Mouse (Mus musculus) common myeloid progenitor, adult 5-6 weeks (primary cell): Measurements from ENCODE around the gene Borcs8. TPM values are rescaled to one million over a fixed set of nuclear protein-coding genes. Genes with fewer than 3 reads are reported as not detected.

Source experiments
- ATAC-seq: replicated peaks from 2 replicates; pipeline ENCODE4 v1.8.0; 2016; ENCODE audit warnings: low read depth, mild to moderate bottlenecking, moderate TSS enrichment, inconsistent platforms; ENCODE audit not compliant: poor library complexity, severe bottlenecking
- total RNA-seq: library from RNA; stranded (forward); fragments of 200-1000, 187-1606 nt; gene quantifications from 2 replicates; pipeline ENCODE4 v1.2.3, GENCODE M21; 2017

Borcs8 gene
- total RNA-seq: 37.0 and 39.2 TPM in 2 replicates

DNA sequence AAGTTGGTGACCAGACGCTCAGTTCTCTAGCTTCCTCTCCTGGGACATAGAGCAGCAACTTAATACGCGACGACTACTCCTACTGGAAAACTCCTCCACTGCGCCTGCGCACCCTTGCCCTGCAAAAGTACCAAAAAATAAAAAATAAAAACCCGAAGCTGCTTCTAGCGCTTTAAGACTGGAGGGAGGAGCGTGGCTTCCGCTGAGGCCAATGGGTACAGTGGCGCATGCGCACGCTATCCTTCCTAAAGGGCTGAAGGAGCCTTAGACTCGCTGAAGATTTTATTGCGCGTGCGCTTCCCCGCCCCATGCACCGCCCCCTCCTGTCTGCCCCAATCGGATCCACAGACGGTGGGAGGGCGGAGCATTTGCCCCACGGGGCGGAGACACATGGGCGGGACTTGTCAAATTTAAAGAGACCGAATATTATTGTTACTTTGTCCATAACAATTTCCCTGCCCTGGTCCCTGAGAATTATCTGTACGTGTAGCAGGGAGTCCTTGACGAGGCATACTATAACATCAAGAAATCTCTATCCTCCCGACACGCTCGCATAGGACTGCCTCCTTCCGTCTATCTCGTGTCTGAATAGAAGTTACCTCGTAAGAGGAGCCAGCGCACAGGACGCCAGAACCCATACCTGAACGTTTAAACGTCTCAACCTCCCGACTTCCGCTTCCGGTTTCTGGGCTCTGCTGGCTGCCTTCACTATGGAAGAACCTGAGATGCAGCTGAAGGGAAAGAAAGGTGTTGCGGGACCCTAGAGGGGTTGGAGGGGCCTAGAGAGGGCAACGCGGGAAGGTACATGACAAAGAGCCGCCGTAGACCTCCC lies at the start of gene Borcs8, which contains the start of the genes Rfxank and Mef2b:
Gene Borcs8, plus strand, starts transcription at position 474 of the 832 bp plus-strand sequence.
Gene Rfxank, minus strand, starts transcription at position 129 of the 832 bp plus-strand sequence.
Gene Mef2b, plus strand, starts transcription at position 686 of the 832 bp plus-strand sequence.
- ATAC-seq: peak; percentile 95

DNA sequence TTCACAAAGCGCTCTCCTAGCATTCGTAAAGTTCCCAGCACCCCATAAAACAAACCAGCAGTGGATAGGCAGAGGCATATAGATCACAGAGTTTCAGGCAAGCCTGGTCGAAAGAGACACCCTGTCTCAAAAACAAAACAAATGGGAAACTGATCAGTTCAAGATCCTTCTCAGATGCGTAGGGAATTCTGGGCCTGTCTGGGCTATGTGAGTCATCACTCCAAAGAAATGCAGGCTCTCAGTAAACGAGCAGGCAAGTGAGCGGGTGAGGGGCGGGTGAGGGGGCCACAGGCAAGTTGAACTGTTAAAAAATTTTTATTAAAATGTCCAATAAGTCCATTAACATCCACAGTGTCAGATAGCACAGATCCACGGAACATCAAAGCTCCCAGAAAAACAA lies 46.5 kb upstream of the Borcs8 start:
- ATAC-seq: no peak

DNA sequence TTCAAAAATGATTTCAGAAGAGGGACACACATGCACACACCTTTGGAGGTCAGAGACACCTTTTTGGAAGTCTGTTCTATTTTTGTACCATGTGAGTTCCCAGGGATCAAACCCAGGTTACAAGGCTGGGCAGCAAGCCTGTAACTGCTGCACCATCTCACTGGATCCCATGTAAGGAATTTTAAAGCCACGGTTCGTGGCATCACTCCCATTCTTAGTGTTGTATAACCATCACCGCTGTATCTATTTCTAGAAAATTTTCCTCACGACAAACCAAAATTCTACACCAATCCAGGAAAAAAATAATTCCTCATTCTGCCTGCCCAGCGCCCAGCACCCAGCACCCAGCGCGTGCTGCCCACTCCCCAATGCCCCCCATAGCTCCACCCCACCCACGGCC lies 40.0 kb upstream of the Borcs8 start:
- no peak for ATAC-seq

DNA sequence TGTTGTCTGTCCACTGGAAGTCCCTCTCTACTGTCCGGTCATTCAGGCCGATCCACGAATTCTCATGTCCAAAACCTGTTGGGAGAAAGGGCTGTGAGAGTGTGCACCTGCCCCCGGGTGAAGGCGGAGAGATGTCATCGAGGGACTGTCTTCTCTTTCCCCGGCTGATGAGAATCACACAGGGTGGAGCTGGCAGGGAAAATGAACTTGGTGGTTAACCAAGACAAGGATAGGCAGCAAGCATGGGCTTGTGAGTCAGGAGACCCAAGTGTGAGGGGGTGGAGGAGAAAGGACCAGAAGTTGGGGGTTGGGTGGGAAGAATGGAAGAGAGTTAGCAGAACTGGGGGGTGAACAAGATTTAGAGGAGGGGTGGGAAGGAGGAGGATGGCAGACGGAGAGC lies 39.1 kb upstream of the Borcs8 start:
- no peak for ATAC-seq

DNA sequence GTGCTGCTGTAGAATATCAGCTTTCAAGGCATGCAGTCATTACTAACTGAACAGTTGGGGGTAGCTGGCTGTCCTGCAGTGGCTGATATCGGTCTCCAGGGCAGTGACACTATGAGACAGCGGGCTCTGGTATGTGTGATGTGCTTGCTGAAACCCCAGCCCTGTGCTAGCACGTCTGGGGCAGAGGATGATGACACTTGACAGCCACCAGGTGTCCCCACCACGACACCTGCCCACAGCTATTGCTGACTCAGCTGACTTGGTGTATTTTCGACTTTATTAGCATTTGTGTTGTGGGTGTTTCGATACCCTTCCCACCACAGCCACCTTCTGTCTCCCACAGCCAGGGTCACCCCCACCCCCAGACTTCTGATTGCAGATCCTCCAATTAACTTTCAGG lies 34.8 kb upstream of the Borcs8 start:
- ATAC-seq: peak; percentile 94

DNA sequence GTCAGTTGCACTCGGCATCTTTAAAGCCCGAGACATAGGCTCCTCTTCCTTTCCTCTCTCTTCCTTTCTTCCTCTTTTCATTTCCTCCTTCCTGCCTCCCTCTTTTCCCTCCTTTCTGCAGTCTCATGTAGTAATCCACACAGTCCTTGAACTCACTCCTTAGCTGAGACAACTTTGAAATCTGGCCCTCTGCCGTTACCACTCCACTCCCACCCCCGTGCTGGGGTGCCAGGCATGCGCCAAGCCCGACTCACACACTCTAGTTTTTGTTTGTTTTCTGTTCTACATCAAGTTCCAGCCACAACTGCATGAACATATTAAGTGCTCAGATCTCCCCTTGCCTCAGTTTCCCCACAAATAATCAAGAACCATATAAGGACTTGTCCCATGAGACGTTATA lies 34.4 kb upstream of the Borcs8 start:
- ATAC-seq: no peak

DNA sequence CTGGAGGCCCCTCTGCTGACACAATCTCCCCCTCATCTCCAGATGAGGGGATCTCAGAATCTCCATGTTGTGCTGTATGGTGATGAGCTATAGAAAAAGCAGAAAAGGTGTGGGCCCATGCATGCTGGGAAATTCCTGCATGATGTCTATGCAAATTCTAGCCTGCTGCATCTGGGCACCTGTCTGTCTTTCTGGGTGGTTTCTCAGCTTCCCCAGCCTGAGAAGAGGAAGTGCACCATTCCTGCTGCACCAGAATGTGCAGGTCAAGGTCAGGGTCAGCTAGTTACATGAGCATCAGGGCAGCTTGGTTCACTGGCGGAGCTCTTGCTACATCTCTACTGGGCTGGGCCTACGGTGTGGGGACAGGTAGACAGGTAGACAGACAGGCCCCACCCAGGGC lies 28.8 kb upstream of the Borcs8 start:
- no peak for ATAC-seq

DNA sequence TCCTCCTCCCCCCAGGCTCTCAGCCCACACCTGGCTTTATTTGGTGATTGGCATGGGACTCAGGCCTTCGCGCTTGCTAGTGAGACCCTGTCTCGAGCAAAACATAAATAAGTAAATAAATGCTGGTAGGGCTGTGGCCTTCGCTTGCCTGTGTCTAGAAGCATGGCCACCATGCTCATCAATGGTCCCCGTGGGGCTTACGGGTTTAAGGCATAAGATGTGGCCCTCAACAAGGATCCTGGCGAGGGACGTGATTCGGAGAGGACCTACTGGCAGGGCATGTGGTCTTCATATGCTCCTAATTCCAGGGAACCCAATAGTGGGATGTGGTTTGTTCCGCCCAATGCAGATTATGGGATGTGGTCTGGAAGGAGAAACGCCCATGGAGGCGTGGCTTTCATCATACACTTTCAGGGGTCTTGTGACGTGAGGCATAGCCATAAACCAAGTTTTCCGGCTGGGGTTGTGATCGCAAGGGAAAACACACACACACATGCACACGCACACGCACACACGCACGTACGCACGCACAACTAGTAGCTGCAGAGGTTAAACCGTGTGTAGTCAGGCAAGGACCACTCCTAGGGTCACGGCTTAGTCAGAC lies 28.0 kb upstream of the Borcs8 start:
- ATAC-seq: no peak

DNA sequence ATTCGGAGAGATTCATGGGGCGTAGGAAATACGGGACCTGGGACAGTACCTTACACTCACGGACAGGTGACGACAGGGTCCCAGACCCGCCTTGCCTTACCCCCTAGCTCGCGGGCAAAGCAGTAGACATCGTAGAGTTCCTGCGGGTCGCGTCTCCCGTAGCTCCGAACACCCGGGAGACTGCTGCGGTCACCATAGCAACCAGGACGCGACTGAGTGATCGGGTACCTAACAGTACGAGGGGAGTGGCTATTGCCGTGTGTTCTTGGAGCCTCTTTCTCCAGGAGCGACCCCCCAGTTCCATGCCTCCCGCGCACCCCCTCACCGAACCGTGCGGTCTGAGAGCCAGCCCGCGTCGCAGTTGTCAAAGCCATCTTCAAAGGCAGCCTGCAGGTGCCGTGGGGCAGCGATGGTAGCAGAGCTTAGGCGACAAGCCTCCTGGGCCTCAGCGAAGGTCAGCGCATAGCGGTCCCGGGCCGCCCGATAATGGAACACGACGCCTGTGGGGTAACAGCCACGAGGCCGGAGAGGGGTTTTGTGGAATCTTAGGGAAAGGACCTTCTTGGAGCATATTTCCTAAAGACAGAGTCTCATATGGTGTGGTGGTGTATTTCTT lies 26.8 kb upstream of the Borcs8 start:
- no peak for ATAC-seq

DNA sequence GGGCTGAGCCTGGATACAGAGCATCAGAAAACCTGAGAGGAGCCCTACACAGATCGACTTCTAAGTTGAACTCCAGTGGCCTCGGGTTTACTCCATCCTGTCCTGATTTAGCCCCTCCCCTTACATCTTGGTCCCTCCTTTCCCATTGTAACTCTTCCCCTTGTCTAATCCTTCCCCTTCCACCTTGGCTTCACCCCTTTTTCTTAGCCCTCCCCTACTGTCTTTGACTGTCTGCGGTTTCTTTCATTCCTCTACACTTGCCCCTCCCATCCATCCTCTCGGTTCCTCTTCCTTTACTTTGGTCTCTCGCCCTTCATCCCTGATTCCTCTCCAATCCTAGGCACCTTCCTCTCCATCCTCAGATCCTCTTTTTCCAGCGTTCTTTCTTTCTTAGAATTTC lies 24.8 kb upstream of the Borcs8 start:
- peak; percentile 51 for ATAC-seq

DNA sequence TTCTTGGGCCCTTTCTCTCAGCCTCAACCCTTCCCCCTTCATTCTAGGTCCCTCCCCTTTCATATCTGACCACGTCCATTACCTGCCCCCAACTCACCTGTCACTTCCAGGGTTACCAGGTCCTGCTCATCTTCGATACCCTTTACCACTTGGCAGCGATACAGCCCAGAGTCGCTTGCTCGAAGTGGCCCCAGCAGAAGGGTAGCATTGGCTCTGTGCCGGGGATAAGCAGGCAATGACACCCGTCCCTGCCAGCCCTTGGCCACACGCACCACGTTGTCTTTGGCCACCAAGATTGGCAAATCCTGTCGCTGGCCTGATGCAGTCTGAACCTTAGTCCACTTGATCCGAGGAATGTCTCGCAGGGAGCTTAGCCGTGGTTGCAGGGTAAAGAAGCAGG lies 24.4 kb upstream of the Borcs8 start:
- ATAC-seq: no peak

DNA sequence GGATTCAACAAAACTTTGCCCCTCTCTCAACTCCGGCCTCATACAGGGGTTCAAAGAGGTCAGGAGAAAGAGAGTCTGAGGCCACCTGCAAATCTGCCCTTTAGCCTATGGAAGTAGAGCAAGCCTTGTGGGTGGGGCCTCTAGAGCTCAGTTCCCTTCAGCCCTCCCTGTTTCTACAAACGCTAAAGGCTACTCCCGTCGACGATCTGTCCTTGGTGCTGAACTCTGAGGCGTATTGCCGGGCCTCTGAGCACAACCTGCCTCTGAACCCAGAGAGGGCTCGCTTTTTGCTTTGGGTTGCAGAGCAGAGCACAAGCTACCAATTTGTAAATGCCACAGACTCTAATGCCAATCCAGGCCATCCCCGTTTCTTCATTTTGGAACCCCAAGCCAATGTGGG lies 21.7 kb upstream of the Borcs8 start:
- ATAC-seq: peak; percentile 70

DNA sequence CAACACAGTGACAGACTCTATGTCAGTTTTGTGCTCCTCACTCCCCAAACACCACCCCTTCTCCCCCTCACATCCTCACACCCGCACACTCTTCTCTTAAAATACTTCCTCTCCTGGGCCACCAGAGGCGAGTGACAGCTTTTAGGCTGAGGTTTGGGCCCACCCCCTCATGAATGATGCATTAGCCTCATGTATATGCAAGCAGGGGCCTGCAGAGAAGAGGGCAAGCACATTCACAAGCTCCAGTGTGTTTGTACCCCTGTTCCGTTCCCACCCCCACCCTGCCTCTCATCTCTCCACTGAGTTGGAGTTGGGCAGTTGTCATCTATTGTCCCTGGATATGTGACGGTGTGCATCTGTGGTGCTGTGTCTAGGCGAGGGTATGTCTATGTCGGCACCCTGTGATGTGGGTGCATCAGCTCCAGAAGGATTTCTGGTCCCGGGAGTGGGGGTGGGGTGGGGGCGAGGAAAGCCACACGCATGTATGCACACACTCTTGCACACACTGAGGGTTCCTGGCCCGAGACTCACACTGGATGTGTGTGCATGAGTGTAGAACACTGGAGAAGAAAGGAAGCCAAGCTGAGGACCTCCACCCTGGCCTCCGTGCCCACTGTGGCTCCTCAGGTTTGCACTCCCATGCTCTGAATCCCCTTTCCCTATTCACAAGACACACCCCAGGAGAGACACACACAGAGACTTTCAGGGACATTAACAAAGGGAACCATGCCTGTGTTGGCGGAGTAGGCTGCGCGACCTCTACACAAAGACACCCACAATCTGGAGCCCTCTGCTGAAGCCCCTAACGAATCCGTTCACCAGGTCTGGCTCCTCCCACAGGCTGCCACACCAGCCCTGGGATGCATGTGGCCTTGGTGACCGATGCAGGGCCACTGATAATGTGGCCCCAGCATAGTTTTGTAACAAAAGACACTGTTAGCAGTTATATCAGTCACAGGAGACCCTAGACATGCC lies 20.3 kb upstream of the Borcs8 start:
- no peak for ATAC-seq

DNA sequence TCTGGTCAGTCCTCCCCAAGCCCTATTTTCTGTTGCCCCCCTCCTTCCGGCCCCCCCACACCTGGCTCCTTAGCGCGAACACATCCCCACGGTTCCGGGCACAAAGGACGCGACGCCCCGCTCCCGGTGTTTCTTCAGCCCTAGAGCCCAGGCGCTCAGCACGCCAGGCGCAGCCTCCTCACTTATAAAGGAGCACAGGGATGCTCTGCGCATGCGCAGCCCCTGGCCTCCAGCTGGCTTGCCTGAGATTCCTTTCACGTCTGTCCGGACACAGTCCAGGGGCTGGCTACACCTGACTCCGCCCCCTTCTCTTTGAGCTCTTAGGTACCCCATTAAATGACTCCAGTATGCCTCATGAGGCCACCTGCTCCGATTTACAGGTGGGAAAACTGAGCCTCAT lies 18.6 kb upstream of the Borcs8 start, which contains the start of gene Ncan:
Gene Ncan, minus strand, starts transcription at position 207 of the 400 bp plus-strand sequence.
- peak; percentile 28; the same call in 1 of the 2 replicates for ATAC-seq

DNA sequence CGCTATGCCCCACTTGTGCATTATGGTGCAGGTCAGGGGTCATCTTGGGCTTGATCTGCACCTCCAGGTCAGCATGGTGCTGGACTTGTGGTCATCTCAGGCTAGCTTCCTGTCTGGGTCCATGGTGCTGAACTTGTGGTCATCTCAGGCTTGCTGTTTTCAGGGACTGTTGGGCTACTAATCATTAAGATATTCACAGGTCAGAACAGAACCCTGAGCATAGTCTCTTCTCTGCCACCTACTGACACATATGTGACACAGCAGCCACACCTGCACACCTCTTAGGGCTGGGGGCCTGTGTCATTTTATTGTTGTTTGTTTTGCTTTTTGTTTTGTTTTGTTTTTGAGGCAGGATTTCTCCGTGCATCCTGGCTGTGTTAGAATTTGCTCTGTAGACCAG lies 16.4 kb upstream of the Borcs8 start:
- peak; percentile 66 for ATAC-seq

DNA sequence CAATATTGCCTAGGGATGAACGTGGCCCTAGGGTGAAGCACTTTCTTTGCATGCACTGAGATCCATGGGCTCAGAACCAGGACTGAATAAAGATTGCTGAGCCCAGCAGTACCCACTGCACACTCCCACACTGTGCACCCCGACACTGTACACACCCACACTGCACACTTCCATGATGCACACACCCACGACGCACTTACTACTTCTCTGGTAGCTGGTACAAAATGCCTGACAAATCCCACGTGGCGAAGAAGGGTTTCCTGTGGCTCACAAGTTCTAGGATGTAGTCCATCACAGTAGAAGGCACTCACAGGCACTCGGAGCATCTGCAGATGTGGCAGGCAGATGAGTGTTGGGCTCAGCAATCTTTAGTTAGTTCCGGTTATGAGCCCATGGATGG lies 14.3 kb upstream of the Borcs8 start:
- ATAC-seq: no peak

DNA sequence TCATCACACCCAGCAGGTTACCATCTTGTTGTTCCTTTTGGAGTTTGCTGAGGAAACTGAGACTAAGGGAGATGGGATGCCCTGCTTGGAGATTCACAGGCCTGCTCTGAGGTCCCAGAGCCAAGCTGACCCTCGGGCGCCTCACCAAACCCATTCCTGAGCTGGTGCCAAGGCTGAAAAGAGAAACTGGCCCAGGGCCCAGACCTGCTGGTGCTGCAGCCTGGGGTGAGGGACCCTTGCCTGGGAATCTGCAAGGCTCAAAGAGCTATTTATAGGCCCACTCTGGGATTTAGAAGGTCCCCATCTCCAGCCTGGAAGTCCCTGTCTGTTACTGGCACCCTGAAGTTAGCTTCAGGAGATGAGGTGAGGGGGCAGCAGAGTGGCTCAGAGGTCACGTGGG lies 10.9 kb upstream of the Borcs8 start:
- no peak for ATAC-seq

DNA sequence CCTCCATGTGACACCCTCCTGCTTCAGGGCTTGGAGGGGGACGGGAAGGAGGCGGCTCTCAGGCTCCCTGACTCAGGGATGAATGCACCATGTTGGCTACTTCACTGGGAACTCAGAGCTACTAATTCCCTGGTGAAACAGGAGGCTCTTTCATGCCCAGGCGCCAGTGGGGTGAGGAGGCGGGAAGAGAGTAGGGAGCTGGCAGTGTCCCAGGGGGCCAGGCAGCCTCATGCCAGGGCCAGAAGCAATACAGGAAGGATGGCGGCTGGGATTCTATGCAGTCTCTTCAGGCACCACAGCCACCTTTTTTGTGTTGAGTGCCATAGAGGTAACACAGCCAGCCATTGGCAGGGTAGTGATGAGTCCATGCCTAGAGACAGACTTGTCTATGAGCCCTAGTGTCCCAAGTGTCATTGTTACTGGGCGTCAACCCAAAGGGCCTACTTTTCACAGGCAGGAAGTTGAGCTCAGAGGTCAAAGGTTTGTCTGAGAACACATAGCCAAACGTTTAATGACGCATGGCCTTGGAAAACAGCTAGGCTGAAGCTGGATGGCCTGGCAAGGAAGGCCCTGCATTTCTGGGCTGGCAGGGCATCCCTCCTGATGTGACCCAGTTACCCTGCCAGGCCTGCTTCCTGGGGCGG lies 9.9 kb upstream of the Borcs8 start:
- no peak for ATAC-seq

DNA sequence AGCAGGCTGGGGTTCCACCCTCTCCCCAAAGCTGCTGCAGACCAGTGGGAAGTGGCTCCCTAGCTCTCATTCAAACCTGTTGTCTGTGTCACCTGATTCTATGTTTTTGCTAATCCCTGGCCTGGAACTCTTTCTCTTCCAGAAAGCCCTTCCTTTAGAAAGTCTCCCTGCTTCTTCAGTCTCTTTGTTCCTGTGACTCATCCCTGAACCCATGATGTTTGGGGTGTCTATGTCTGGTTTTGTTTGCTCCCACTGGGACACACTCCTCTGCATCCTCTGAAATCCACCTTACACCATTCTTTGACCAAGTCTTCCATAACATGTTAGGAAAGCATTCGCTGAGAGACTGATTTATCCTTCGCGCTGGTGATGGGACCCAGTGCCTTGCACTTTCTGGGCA lies 9.2 kb upstream of the Borcs8 start:
- no peak for ATAC-seq
